Mouse (Mus musculus): ENCODE results near the gene Safb2. TPM values are rescaled to one million over a fixed set of nuclear protein-coding genes. Genes with fewer than 3 reads are reported as not detected.

The Safb2 gene
- total RNA-seq, 2 experiments from 2014 or later, result 62.2 to 65.6 TPM

GRCm38 (mm10) chr17:56567370-56567769 lies 17.0 kb downstream of the Safb2 start:
- intact Hi-C loops (cut with DNase I), result no loop called here
- no peak for DNase-seq

- intact Hi-C loops (cut with DNase I), result no loop called here
- DNase-seq, result no peak
Observed at GRCm38 (mm10) chr17:56566918-56567317, 17.5 kb downstream of the Safb2 start.

- DNase-seq, result no peak
- intact Hi-C loops (cut with DNase I), result no loop called here
Observed at GRCm38 (mm10) chr17:56566293-56566692, 18.1 kb downstream of the Safb2 start.

GRCm38 (mm10) chr17:56561866-56562265 lies 22.5 kb downstream of the Safb2 start:
- no peak for DNase-seq
- intact Hi-C loops (cut with DNase I), result loop anchor here (5.0 kb wide), 1 partner anchor 105 kb away; no protein-coding TSS in a partner anchor

- intact Hi-C loops (cut with DNase I), result loop anchor here (5.0 kb wide), 1 partner anchor 107 kb away; no protein-coding TSS in a partner anchor
Observed at GRCm38 (mm10) chr17:56560131-56560530, 24.3 kb downstream of the Safb2 start.

GRCm38 (mm10) chr17:56559386-56559785 lies 25.0 kb downstream of the Safb2 start:
- no peak for DNase-seq

More at GRCm38 (mm10) chr17:56560131-56560530, 24.3 kb downstream of the Safb2 start:
- DNase-seq, result no peak

GRCm38 (mm10) chr17:56558448-56558847 lies 25.9 kb downstream of the Safb2 start:
- peak; percentile 71 to 78 for DNase-seq
- intact Hi-C loops (cut with DNase I), result loop anchor here (5.0 kb wide), 2 partner anchors 131 to 151 kb away; no protein-coding TSS in a partner anchor

More at GRCm38 (mm10) chr17:56559386-56559785, 25.0 kb downstream of the Safb2 start:
- intact Hi-C loops (cut with DNase I), result loop anchor here (5.0 kb wide), 2 partner anchors 132 to 152 kb away; no protein-coding TSS in a partner anchor

- intact Hi-C loops (cut with DNase I), result loop anchor here (5.0 kb wide), 1 partner anchor 72 kb away; no protein-coding TSS in a partner anchor
- DNase-seq, result no peak
Observed at GRCm38 (mm10) chr17:56554122-56554551, 30.2 kb downstream of the Safb2 start, which contains the start of gene Gm20219. Gene Gm20219 (minus strand): TSS chr17:56554387.

- DNase-seq, result peak; percentile 59 to 78
- intact Hi-C loops (cut with DNase I), result loop anchor here (1.0 to 5.0 kb wide), 2 partner anchors 71 to 196 kb away; no protein-coding TSS in a partner anchor
Observed at GRCm38 (mm10) chr17:56552781-56553363, 31.5 kb downstream of the Safb2 start.

GRCm38 (mm10) chr17:56551841-56552581 lies 32.4 kb downstream of the Safb2 start:
- intact Hi-C loops (cut with DNase I), result loop anchor here (5.0 kb wide), 1 partner anchor 70 kb away; no protein-coding TSS in a partner anchor
- DNase-seq, result no peak

GRCm38 (mm10) chr17:56550784-56551475 lies 33.5 kb downstream of the Safb2 start:
- no peak for DNase-seq
- intact Hi-C loops (cut with DNase I), result loop anchor here (5.0 kb wide), 1 partner anchor 69 kb away; no protein-coding TSS in a partner anchor

- intact Hi-C loops (cut with DNase I), result no loop called here
- DNase-seq, result no peak
Observed at GRCm38 (mm10) chr17:56548605-56549105, 35.7 kb downstream of the Safb2 start.

- intact Hi-C loops (cut with DNase I), result no loop called here
- DNase-seq, result no peak
Observed at GRCm38 (mm10) chr17:56547846-56548604, 36.4 kb downstream of the Safb2 start.

- intact Hi-C loops (cut with DNase I), result no loop called here
- DNase-seq, result peak in 1 of 2 experiments; percentile 35
Observed at GRCm38 (mm10) chr17:56547116-56547845, 37.1 kb downstream of the Safb2 start.

GRCm38 (mm10) chr17:56546576-56546975 lies 37.8 kb downstream of the Safb2 start:
- intact Hi-C loops (cut with DNase I), result no loop called here
- no peak for DNase-seq

- DNase-seq, result no peak
- intact Hi-C loops (cut with DNase I), result no loop called here
Observed at GRCm38 (mm10) chr17:56545945-56546344, 38.4 kb downstream of the Safb2 start.

GRCm38 (mm10) chr17:56544699-56545387 lies 39.5 kb downstream of the Safb2 start:
- no peak for DNase-seq
- intact Hi-C loops (cut with DNase I), result no loop called here

GRCm38 (mm10) chr17:56543684-56544224 lies 40.6 kb downstream of the Safb2 start:
- intact Hi-C loops (cut with DNase I), result no loop called here
- DNase-seq, result no peak

Measured in heart, postnatal 14 days (tissue).